Mouse (Mus musculus) liver, postnatal 0 days (tissue): Measurements from ENCODE around the gene B3gat1.

ENCODE experiments used
- CTCF ChIP-seq: sonication (generic); IDR thresholded peaks from 2 replicates; pipeline ENCODE4 v1.5.1; 2016; ENCODE audit warnings: antibody characterized with exemption, low read depth
- EP300 ChIP-seq: IDR thresholded peaks from 2 replicates; pipeline ENCODE4 v1.6.1; 2016; ENCODE audit warnings: antibody characterized with exemption, low read depth, mild to moderate bottlenecking

- TF ChIP-seq CTCF (no peak), EP300 (no peak)
Measured at GRCm38 (mm10) chr9:26728556-26728955, 5.0 kb upstream of the B3gat1 start.
